Mouse (Mus musculus) liver, adult (tissue): ENCODE measurements at regions not wholly inside any gene's neighbourhood (a gene's known extent, or its start where the extent isn't known, plus 50 kb on each side); places are given as distances from the start of the nearest gene placed in this dataset.

ENCODE experiments used
- GATA4 ChIP-seq: IDR thresholded peaks from 2 replicates; pipeline ENCODE4 v1.6.1; 2014; ENCODE audit warnings: mild to moderate bottlenecking, low read length; ENCODE audit not compliant: insufficient replicate concordance

GRCm38 (mm10) chr6:145677475-145678325, 62.1 kb downstream of the Tuba3b start:
- peak; percentile 19; the same call in 1 of the 2 replicates for TF ChIP-seq GATA4

DNA sequence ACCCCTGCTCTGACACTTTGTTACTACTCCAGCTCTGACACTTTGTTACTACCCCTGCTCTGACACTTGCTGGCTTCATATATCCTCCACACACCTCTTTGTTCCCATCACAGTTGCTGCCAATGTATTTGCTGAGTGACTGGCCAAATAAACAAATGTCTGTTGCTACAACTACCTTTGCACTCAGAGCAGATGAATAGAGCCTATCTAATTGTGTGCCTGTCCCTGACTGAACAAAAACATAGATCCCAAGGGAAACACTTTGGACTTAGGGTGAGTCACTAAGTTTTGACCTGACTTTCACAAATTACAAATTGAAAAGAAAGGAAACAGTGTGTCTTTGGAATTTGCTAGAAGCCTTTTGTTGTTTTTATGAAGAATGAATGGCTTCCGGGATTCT, 64.0 kb downstream of the Tuba3b start:
- no peak for TF ChIP-seq GATA4

- TF ChIP-seq GATA4, result no peak
Observed at GRCm38 (mm10) chr6:145687073-145687472, 59.5 kb upstream of the Rassf8 start.

DNA sequence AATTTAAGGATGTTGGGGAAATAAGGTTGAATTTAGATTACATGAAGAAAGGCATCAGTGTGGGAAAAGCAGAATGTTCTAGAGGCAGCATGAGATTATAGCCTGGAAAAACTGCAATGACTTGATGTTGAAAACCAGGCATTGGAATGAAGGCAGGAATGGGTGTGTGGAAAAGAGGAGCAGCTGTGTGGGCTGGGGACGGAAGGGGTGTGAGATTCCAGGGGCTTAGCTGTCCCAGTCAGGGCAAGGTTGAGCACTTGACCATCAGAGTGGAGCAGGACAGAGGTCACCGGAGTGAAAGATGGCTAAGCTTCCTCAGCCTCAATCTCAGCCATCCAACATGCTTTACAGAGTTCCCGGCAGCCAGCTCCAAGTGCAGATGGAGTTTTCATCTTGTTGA, 54.9 kb upstream of the Rassf8 start:
- TF ChIP-seq GATA4, result no peak

- no peak for TF ChIP-seq GATA4
Observed at GRCm38 (mm10) chr6:145694817-145695216, 51.7 kb upstream of the Rassf8 start.
